Mouse (Mus musculus) left cerebral cortex, postnatal 36 days (tissue): ENCODE results near the gene Agt. TPM values are rescaled to one million over a fixed set of nuclear protein-coding genes. Genes with fewer than 3 reads are reported as not detected.

Experiments
- DNase-seq, 2 experiments: peaks; one replicate each; pipeline ENCODE4 v3.0.0; 2021 to 2022; ENCODE audit warnings: low spot score in 2 of 2, mixed read lengths in 1 of 2
- intact Hi-C: fragments of 180-260 bp; cut with DNase I; formaldehyde crosslinking; loops from one replicate; pipeline ENCODE4 v1.15.1; 2025
- total RNA-seq, 2 experiments: library from RNA; stranded (reverse); gene quantifications; 2 replicates each; pipeline ENCODE4 v1.2.3; 2021

The Agt gene
- 10 to 100 TPM; 10.6 to 19.5 TPM for total RNA-seq

- intact Hi-C loops = no loop called here
- peak; percentile 35 to 56 for DNase-seq
Observed at GRCm38 (mm10) chr8:124569593-124569992, at the start of gene Agt. Gene Agt (minus strand): TSS chr8:124569706.

GRCm38 (mm10) chr8:124618252-124618651 is 48.7 kb upstream of the Agt start:
- intact Hi-C loops = loop anchor here (5.0 kb wide), 1 partner anchor 44 kb away; the partner anchor contains the start of gene 2310022B05Rik
- no peak for DNase-seq

GRCm38 (mm10) chr8:124617266-124617869 is 47.9 kb upstream of the Agt start:
- peak; percentile 80 to 87 for DNase-seq
- intact Hi-C loops = loop anchor here (1.0 to 5.0 kb wide), 2 partner anchors 45 to 60 kb away; partner anchors contain the start of gene 2310022B05Rik

- DNase-seq = no peak
- intact Hi-C loops = no loop called here
Observed at GRCm38 (mm10) chr8:124614325-124614724, 44.8 kb upstream of the Agt start.

GRCm38 (mm10) chr8:124608972-124609353 is 39.5 kb upstream of the Agt start:
- intact Hi-C loops = no loop called here
- no peak for DNase-seq

GRCm38 (mm10) chr8:124608239-124608971 is 38.9 kb upstream of the Agt start:
- intact Hi-C loops = no loop called here
- no peak for DNase-seq

- no peak for DNase-seq
- intact Hi-C loops = no loop called here
Observed at GRCm38 (mm10) chr8:124604066-124604465, 34.6 kb upstream of the Agt start.

GRCm38 (mm10) chr8:124589393-124589792 is 19.9 kb upstream of the Agt start:
- intact Hi-C loops = no loop called here
- no peak for DNase-seq

GRCm38 (mm10) chr8:124586556-124586955 is 17.1 kb upstream of the Agt start:
- intact Hi-C loops = no loop called here
- DNase-seq = no peak

- intact Hi-C loops = no loop called here
- DNase-seq = no peak
Observed at GRCm38 (mm10) chr8:124585718-124586425, 16.4 kb upstream of the Agt start.

GRCm38 (mm10) chr8:124576751-124577150 is 7.2 kb upstream of the Agt start:
- intact Hi-C loops = no loop called here
- DNase-seq = no peak

- intact Hi-C loops = no loop called here
- DNase-seq = no peak
Observed at GRCm38 (mm10) chr8:124575811-124576210, 6.3 kb upstream of the Agt start, which contains the start of gene Capn9. Gene Capn9 (plus strand): TSS chr8:124576111.

- DNase-seq = peak; percentile 85 to 91
- intact Hi-C loops = no loop called here
Observed at GRCm38 (mm10) chr8:124573552-124574340, 4.2 kb upstream of the Agt start.

- DNase-seq = no peak
- intact Hi-C loops = no loop called here
Observed at GRCm38 (mm10) chr8:124572430-124572775, 2.9 kb upstream of the Agt start.

- intact Hi-C loops = no loop called here
- no peak for DNase-seq
Observed at GRCm38 (mm10) chr8:124571732-124572429, 2.4 kb upstream of the Agt start.

- DNase-seq = no peak
- intact Hi-C loops = no loop called here
Observed at GRCm38 (mm10) chr8:124569100-124569499, 406 bp downstream of the Agt start.

GRCm38 (mm10) chr8:124567584-124567983 is 1.9 kb downstream of the Agt start:
- no peak for DNase-seq
- intact Hi-C loops = no loop called here

- intact Hi-C loops = no loop called here
- no peak for DNase-seq
Observed at GRCm38 (mm10) chr8:124567126-124567525, 2.4 kb downstream of the Agt start.

GRCm38 (mm10) chr8:124557476-124557875 is 12.0 kb downstream of the Agt start:
- DNase-seq = no peak
- intact Hi-C loops = no loop called here
